Mouse (Mus musculus): ENCODE results near the gene Arid3b. TPM values are rescaled to one million over a fixed set of nuclear protein-coding genes. Genes with fewer than 3 reads are reported as not detected.

Gene Arid3b
- polyA plus RNA-seq, 1 experiment from 2014 or later: 5.8 TPM

GRCm38 (mm10) chr9:57765364-57766351 lies 70.9 kb downstream of the Arid3b start, which contains the start of gene Clk3:
Clk3 (minus strand) TSS chr9:57765860.
- Histone ChIP-seq H3K36me3 (ENCODE audit: insufficient read depth, low read length) (peaks cover 5% of the 10 kb centered on the region; the same call in 1 of the 2 replicates), H3K4me1 (ENCODE audit: insufficient read depth, low read depth, low read length) (peaks cover 23% of the 10 kb centered on the region), H3K4me3 (ENCODE audit: low read depth, low read length) (peak within 1 kb of the TSS; percentile 93), H3K27ac (ENCODE audit: low read length) (peak within 1 kb of the TSS; percentile 97), H3K9me3 (ENCODE audit: low read length) (no peaks in the 10 kb centered on the region), H3K4me2 (replicated peaks; ENCODE audit: low read depth, low read length) (peak within 1 kb of the TSS; percentile 79), H3K27me3 (replicated peaks; ENCODE audit: insufficient read depth, low read length) (no peaks in the 10 kb centered on the region), H3K9ac (replicated peaks; ENCODE audit: low read depth) (peak within 1 kb of the TSS; percentile 97)
- 2% methylated on average over 91 of the region's 93 CpGs for WGBS
- DNase-seq (ENCODE audit: low spot score) (peak; percentile 89), ATAC-seq (peak; percentile 44)
- TF ChIP-seq CTCF (IDR thresholded peaks at IDR 0.05): peak; percentile 44
- no peak for TF ChIP-seq EP300 (IDR thresholded peaks at IDR 0.05)

- H3K27me3 ChIP-seq (replicated peaks; ENCODE audit: insufficient read depth, low read length): no peaks in the 10 kb centered on the region
- peak; percentile 96 for DNase-seq (ENCODE audit: low spot score)
- H3K4me2 ChIP-seq (replicated peaks; ENCODE audit: low read depth, low read length): peak overlapping the region; percentile 79
- TF ChIP-seq CTCF (IDR thresholded peaks at IDR 0.05) (no peak), EP300 (IDR thresholded peaks at IDR 0.05) (no peak)
- peaks cover 23% of the 10 kb centered on the region for H3K4me1 ChIP-seq (ENCODE audit: insufficient read depth, low read depth, low read length)
- peak overlapping the region; percentile 93 for H3K4me3 ChIP-seq (ENCODE audit: low read depth, low read length)
- WGBS: 2% methylated on average over 27 of the region's 45 CpGs
- no peaks in the 10 kb centered on the region for H3K9me3 ChIP-seq (ENCODE audit: low read length)
- H3K9ac ChIP-seq (replicated peaks; ENCODE audit: low read depth): peak overlapping the region; percentile 97
- peak overlapping the region; percentile 97 for H3K27ac ChIP-seq (ENCODE audit: low read length)
- peaks cover 12% of the 10 kb centered on the region for H3K36me3 ChIP-seq (ENCODE audit: insufficient read depth, low read length)
- ATAC-seq: peak; percentile 94
Observed at GRCm38 (mm10) chr9:57764974-57765363, 71.6 kb downstream of the Arid3b start.

GRCm38 (mm10) chr9:57764147-57764973 lies 72.2 kb downstream of the Arid3b start:
- no peaks in the 10 kb centered on the region for H3K27me3 ChIP-seq (replicated peaks; ENCODE audit: insufficient read depth, low read length)
- TF ChIP-seq CTCF (IDR thresholded peaks at IDR 0.05) (peak; percentile 35), EP300 (IDR thresholded peaks at IDR 0.05) (no peak)

DNA sequence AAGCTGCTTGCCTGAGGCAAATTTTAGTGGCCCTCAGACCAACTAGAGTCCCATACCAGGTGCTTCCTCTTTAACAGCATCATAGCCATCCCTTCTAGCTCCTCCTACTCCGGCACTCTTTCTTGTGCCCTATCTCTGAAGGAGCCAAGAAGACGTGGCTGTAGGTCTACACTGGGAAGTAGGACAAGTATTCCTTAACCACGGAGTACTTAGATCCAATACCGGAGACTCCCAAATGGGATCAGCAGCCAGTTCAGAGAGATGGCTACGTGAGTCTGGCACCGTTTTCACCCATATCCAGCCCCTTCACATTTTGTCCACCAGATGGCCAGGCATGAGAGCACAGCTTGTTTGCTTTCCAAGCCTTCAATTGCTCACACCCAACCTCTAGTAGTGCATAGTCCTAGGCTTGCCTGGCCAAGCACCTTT lies 74.0 kb downstream of the Arid3b start:
- Histone ChIP-seq H3K9me3 (ENCODE audit: low read length) (no peaks in the 10 kb centered on the region), H3K9ac (replicated peaks; ENCODE audit: low read depth) (no peak overlapping the region), H3K27ac (ENCODE audit: low read length) (peak overlapping the region; percentile 32; the same call in 1 of the 2 replicates), H3K27me3 (replicated peaks; ENCODE audit: insufficient read depth, low read length) (no peaks in the 10 kb centered on the region), H3K4me3 (ENCODE audit: low read depth, low read length) (no peak overlapping the region; the same call in 1 of the 2 replicates), H3K4me1 (ENCODE audit: insufficient read depth, low read depth, low read length) (peaks cover 23% of the 10 kb centered on the region), H3K4me2 (replicated peaks; ENCODE audit: low read depth, low read length) (peak overlapping the region; percentile 79), H3K36me3 (ENCODE audit: insufficient read depth, low read length) (peaks cover 31% of the 10 kb centered on the region)
- peak; percentile 11; the same call in 1 of the 2 replicates for ATAC-seq
- TF ChIP-seq EP300 (IDR thresholded peaks at IDR 0.05) (no peak), CTCF (IDR thresholded peaks at IDR 0.05) (peak; percentile 88)
- WGBS: 30% methylated on average over 6 of the region's 6 CpGs
- peak; percentile 86 for DNase-seq (ENCODE audit: low spot score)

More at GRCm38 (mm10) chr9:57764147-57764973, 72.2 kb downstream of the Arid3b start:
- Histone ChIP-seq H3K9me3 (ENCODE audit: low read length) (no peaks in the 10 kb centered on the region), H3K9ac (replicated peaks; ENCODE audit: low read depth) (peak overlapping the region; percentile 97), H3K4me1 (ENCODE audit: insufficient read depth, low read depth, low read length) (peaks cover 23% of the 10 kb centered on the region), H3K4me3 (ENCODE audit: low read depth, low read length) (peak overlapping the region; percentile 93), H3K4me2 (replicated peaks; ENCODE audit: low read depth, low read length) (peak overlapping the region; percentile 79), H3K36me3 (ENCODE audit: insufficient read depth, low read length) (peaks cover 18% of the 10 kb centered on the region), H3K27ac (ENCODE audit: low read length) (peak overlapping the region; percentile 97)
- WGBS: under 1% methylated on average over 57 of the region's 57 CpGs
- peak; percentile 70 for DNase-seq (ENCODE audit: low spot score)
- peak; percentile 59 for ATAC-seq

GRCm38 (mm10) chr9:57761563-57762551 lies 74.7 kb downstream of the Arid3b start:
- 86% methylated on average over 13 of the region's 13 CpGs for WGBS
- Histone ChIP-seq H3K4me2 (replicated peaks; ENCODE audit: low read depth, low read length) (peak overlapping the region; percentile 79), H3K4me3 (ENCODE audit: low read depth, low read length) (no peak overlapping the region), H3K4me1 (ENCODE audit: insufficient read depth, low read depth, low read length) (peaks cover 23% of the 10 kb centered on the region), H3K9me3 (ENCODE audit: low read length) (no peaks in the 10 kb centered on the region), H3K9ac (replicated peaks; ENCODE audit: low read depth) (no peak overlapping the region; the same call in 1 of the 2 replicates), H3K36me3 (ENCODE audit: insufficient read depth, low read length) (peaks cover 31% of the 10 kb centered on the region), H3K27me3 (replicated peaks; ENCODE audit: insufficient read depth, low read length) (no peaks in the 10 kb centered on the region), H3K27ac (ENCODE audit: low read length) (peak overlapping the region; percentile 1; the same call in 1 of the 2 replicates)
- DNase-seq (ENCODE audit: low spot score) (peak; percentile 39), ATAC-seq (no peak)
- TF ChIP-seq EP300 (IDR thresholded peaks at IDR 0.05) (no peak), CTCF (IDR thresholded peaks at IDR 0.05) (no peak)

Measured in lung, postnatal 0 days (tissue).